Mouse (Mus musculus) heart, embryonic 16.5 days (tissue): Measurements from ENCODE around the gene Smtnl2. TPM values are rescaled to one million over a fixed set of nuclear protein-coding genes. Genes with fewer than 3 reads are reported as not detected.

Source experiments
- ATAC-seq: fragments of 200-750 bp; cut with Nextera tagmentation; replicated peaks from 2 replicates; pipeline ENCODE4 v1.8.0; 2017; ENCODE audit warnings: moderate number of reproducible peaks; ENCODE audit not compliant: insufficient read depth, low FRiP score; ENCODE audit errors: extremely low read depth
- H3K27ac ChIP-seq: fragments of 300-500 bp; sonication (generic); 2 replicates; pipeline ENCODE4 v1.5.1; 2014; ENCODE audit warnings: mild to moderate bottlenecking, low read length, control low read depth, moderate library complexity
- H3K27me3 ChIP-seq: fragments of 300-500 bp; sonication (generic); 2 replicates; pipeline ENCODE4 v1.6.1; 2014; ENCODE audit warnings: low read length, mixed read lengths; ENCODE audit not compliant: control insufficient read depth, insufficient read depth
- H3K36me3 ChIP-seq: fragments of 300-500 bp; sonication (generic); 2 replicates; pipeline ENCODE4 v1.6.1; 2014; ENCODE audit not compliant: control insufficient read depth, insufficient read depth
- H3K4me1 ChIP-seq: fragments of 300-500 bp; sonication (generic); 2 replicates; pipeline ENCODE4 v1.6.1; 2014; ENCODE audit warnings: low read length, mixed read lengths; ENCODE audit not compliant: control insufficient read depth, insufficient read depth
- H3K4me2 ChIP-seq: fragments of 300-500 bp; sonication (generic); 2 replicates; pipeline ENCODE4 v1.6.1; 2014; ENCODE audit warnings: low read depth, mild to moderate bottlenecking, control low read depth, low read length
- H3K4me3 ChIP-seq: fragments of 300-500 bp; sonication (generic); 2 replicates; pipeline ENCODE4 v1.5.1; 2014; ENCODE audit warnings: mild to moderate bottlenecking, control low read depth, low read length
- H3K9ac ChIP-seq: fragments of 300-500 bp; sonication (generic); 2 replicates; pipeline ENCODE4 v1.6.1; 2014; ENCODE audit warnings: low read length, control low read depth
- H3K9me3 ChIP-seq: fragments of 300-500 bp; sonication (generic); replicated peaks from 2 replicates; pipeline ENCODE4 v1.6.1; 2016; ENCODE audit warnings: low read length; ENCODE audit not compliant: control insufficient read depth
- WGBS: fragments of 180-500 bp; shearing (Covaris S2); extraction: QIAGEN DNeasy Blood & Tissue Kit; methylation state at CpG from one replicate; pipeline ENCODE4 v1.1.7; 2014; 5-methylcytosine and 5-hydroxymethylcytosine counted together
- polyA plus RNA-seq: library from polyadenylated mRNA; unstranded; fragments of >200 nt; fragmentation: Nextera tagmentation; extraction: Ambion mirVana; gene quantifications from 2 replicates; pipeline ENCODE4 v1.2.1, GENCODE M21; 2015

Smtnl2 gene
- polyA plus RNA-seq, 1 experiment from 2014 or later: 115 TPM

GRCm38 (mm10) chr11:72397811-72398525 is 13.5 kb downstream of the Smtnl2 start:
- Histone ChIP-seq H3K27ac (peak overlapping the region; percentile 90), H3K4me2 (no peak overlapping the region), H3K27me3 (no peaks in the 10 kb centered on the region), H3K9ac (no peak overlapping the region), H3K4me1 (peaks cover 64% of the 10 kb centered on the region), H3K4me3 (no peak overlapping the region), H3K36me3 (peaks cover 24% of the 10 kb centered on the region), H3K9me3 (no peaks in the 10 kb centered on the region)
- 76% methylated on average over 8 of the region's 8 CpGs for WGBS
- ATAC-seq: no peak

- Histone ChIP-seq H3K9me3 (no peaks in the 10 kb centered on the region), H3K36me3 (peaks cover 28% of the 10 kb centered on the region), H3K4me3 (no peak overlapping the region), H3K4me2 (peak overlapping the region; percentile 28; the same call in 1 of the 2 replicates), H3K27ac (peak overlapping the region; percentile 90), H3K9ac (no peak overlapping the region), H3K4me1 (peaks cover 55% of the 10 kb centered on the region), H3K27me3 (no peaks in the 10 kb centered on the region)
- peak; percentile 78 for ATAC-seq
- WGBS: 20% methylated on average over 10 of the region's 10 CpGs
Observed at GRCm38 (mm10) chr11:72397072-72397471, 14.4 kb downstream of the Smtnl2 start.

- Histone ChIP-seq H3K4me2 (0 out of 2 replicates have a peak overlapping the region, but pooled peaks have one; percentile 7), H3K27me3 (no peaks in the 10 kb centered on the region), H3K27ac (peak overlapping the region; percentile 90), H3K4me1 (peaks cover 51% of the 10 kb centered on the region), H3K36me3 (peaks cover 29% of the 10 kb centered on the region), H3K9ac (0 out of 2 replicates have a peak overlapping the region, but pooled peaks have one; percentile 14), H3K4me3 (no peak overlapping the region), H3K9me3 (no peaks in the 10 kb centered on the region)
- WGBS: 34% methylated on average over 7 of the region's 7 CpGs
- peak; percentile 67 for ATAC-seq
Observed at GRCm38 (mm10) chr11:72396621-72397020, 14.9 kb downstream of the Smtnl2 start.

GRCm38 (mm10) chr11:72395652-72396051 is 15.9 kb downstream of the Smtnl2 start:
- WGBS: 33% methylated on average over 6 of the region's 6 CpGs
- no peak for ATAC-seq
- no peak overlapping the region for H3K4me3 ChIP-seq
- H3K9me3 ChIP-seq: no peaks in the 10 kb centered on the region
- no peak overlapping the region for H3K4me2 ChIP-seq
- no peaks in the 10 kb centered on the region for H3K27me3 ChIP-seq
- H3K27ac ChIP-seq: peak overlapping the region; percentile 90
- H3K36me3 ChIP-seq: peaks cover 36% of the 10 kb centered on the region
- H3K9ac ChIP-seq: no peak overlapping the region
- peaks cover 49% of the 10 kb centered on the region for H3K4me1 ChIP-seq

GRCm38 (mm10) chr11:72394694-72395093 is 16.8 kb downstream of the Smtnl2 start:
- 66% methylated on average over 2 of the region's 2 CpGs for WGBS
- Histone ChIP-seq H3K4me2 (no peak overlapping the region), H3K9me3 (no peaks in the 10 kb centered on the region), H3K4me3 (no peak overlapping the region), H3K27me3 (no peaks in the 10 kb centered on the region), H3K27ac (no peak overlapping the region; the same call in 1 of the 2 replicates), H3K4me1 (peaks cover 49% of the 10 kb centered on the region), H3K36me3 (peaks cover 27% of the 10 kb centered on the region), H3K9ac (peak overlapping the region; percentile 10; the same call in 1 of the 2 replicates)
- ATAC-seq: no peak

GRCm38 (mm10) chr11:72393669-72394068 is 17.8 kb downstream of the Smtnl2 start:
- 40% methylated on average over 5 of the region's 5 CpGs for WGBS
- Histone ChIP-seq H3K4me2 (no peak overlapping the region), H3K9ac (no peak overlapping the region), H3K9me3 (no peaks in the 10 kb centered on the region), H3K4me1 (peaks cover 49% of the 10 kb centered on the region), H3K4me3 (no peak overlapping the region), H3K36me3 (peaks cover 18% of the 10 kb centered on the region; the same call in 1 of the 2 replicates), H3K27ac (peak overlapping the region; percentile 19; the same call in 1 of the 2 replicates), H3K27me3 (no peaks in the 10 kb centered on the region)
- 0 out of 2 replicates have a peak, but pooled peaks have one; percentile 8 for ATAC-seq

GRCm38 (mm10) chr11:72393243-72393642 is 18.3 kb downstream of the Smtnl2 start:
- ATAC-seq: no peak
- H3K9ac ChIP-seq: no peak overlapping the region
- no peak overlapping the region for H3K4me2 ChIP-seq
- no peaks in the 10 kb centered on the region for H3K9me3 ChIP-seq
- 78% methylated on average over 3 of the region's 3 CpGs for WGBS
- peaks cover 22% of the 10 kb centered on the region for H3K36me3 ChIP-seq
- no peak overlapping the region for H3K4me3 ChIP-seq
- peaks cover 49% of the 10 kb centered on the region for H3K4me1 ChIP-seq
- H3K27me3 ChIP-seq: no peaks in the 10 kb centered on the region
- peak overlapping the region; percentile 19; the same call in 1 of the 2 replicates for H3K27ac ChIP-seq

- Histone ChIP-seq H3K27me3 (no peaks in the 10 kb centered on the region), H3K4me3 (no peak overlapping the region), H3K27ac (no peak overlapping the region), H3K9me3 (no peaks in the 10 kb centered on the region), H3K36me3 (peaks cover 32% of the 10 kb centered on the region), H3K4me2 (no peak overlapping the region), H3K9ac (no peak overlapping the region), H3K4me1 (peaks cover 28% of the 10 kb centered on the region)
- 84% methylated on average over 13 of the region's 13 CpGs for WGBS
- ATAC-seq: no peak
Observed at GRCm38 (mm10) chr11:72391181-72391580, 20.3 kb downstream of the Smtnl2 start.

GRCm38 (mm10) chr11:72389407-72390142 is 21.9 kb downstream of the Smtnl2 start:
- peaks cover 32% of the 10 kb centered on the region for H3K36me3 ChIP-seq
- H3K9ac ChIP-seq: no peak overlapping the region
- WGBS: 82% methylated on average over 7 of the region's 7 CpGs
- H3K9me3 ChIP-seq: no peaks in the 10 kb centered on the region
- H3K4me1 ChIP-seq: peaks cover 12% of the 10 kb centered on the region
- no peaks in the 10 kb centered on the region for H3K27me3 ChIP-seq
- H3K4me3 ChIP-seq: no peak overlapping the region
- no peak for ATAC-seq
- H3K27ac ChIP-seq: no peak overlapping the region
- no peak overlapping the region for H3K4me2 ChIP-seq
